Mouse (Mus musculus) MN1 (cell line): ENCODE data around the gene Mtif3.
A peak's percentile ranks its signal among the peaks of the same experiment; 100 is the strongest.

Experiments
- DNase-seq: peaks from one replicate; pipeline ENCODE4 v3.0.0-alpha.2; 2016; ENCODE audit warnings: low spot score

The Mtif3 gene

DNA sequence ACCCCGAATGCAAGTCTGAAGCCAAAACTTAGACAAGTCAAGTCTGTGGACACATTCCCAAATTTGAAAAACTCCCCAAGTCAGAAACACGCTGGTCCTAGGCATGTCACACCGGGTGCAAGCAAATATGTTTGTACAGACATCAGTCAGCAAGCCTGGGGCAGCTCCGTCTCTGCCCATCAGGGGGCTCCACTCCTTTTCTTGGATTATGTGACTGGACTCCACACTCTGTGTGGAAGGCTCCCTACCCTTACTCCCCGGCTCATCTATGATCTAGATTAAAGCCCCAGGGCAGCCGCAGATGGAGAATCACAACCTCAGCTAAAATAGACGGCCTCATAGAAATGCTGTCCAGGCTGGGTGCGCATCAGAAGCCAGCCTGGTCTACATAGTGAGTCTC, 47.3 kb downstream of the Mtif3 start:
- DNase-seq, result no peak

DNA sequence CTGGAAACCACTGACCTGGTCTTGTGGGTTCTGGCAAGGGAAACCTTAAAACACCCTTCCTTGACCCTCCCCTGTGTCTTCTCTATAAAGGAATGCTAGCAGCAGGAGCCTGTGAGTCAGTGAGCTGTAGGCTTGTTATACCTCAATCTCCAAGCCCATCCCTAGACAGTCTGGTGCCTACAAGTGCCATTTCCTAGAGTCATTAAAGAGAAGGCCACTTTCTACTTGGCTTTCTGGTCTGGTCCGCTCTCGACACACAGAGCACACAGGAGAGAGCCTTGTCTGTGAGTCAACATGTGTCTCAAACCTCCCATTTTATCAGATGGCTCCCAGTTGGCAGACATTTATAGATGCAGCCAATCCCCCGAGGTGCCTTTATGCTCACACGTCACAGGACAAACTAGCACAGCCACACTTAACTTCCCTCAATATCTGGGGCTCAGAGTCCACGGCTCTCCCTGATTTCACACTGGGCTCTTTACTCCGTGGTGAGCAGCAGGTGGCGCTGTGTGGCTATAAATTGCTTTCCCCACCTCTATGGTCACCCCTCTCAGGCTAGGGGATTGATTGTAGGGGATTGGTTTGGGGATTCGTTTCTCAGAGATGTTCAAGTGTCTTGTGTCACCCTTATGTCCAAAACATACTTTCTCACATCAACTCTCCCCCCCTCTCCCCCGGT, 49.4 kb downstream of the Mtif3 start:
- DNase-seq, result peak; percentile 60

DNA sequence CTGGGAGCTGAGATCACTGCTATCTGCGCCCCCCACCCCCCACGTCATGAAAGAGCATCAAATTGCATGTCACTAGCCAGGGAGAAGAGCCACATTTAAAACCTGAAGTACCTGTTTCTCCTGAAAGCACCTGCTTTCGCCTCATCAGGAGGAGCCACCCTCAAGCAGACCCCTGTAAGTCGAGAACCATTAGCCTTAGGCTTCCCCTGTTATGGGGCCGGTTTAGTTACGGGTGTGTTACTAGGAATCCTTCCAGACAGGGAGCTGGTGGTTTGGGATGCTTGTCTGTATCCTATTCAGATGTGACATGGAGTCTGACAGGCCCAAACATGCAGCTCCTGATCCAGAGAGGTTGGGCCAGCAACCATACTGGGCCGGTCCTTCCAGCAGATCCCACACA, 50.2 kb downstream of the Mtif3 start:
- no peak for DNase-seq

DNA sequence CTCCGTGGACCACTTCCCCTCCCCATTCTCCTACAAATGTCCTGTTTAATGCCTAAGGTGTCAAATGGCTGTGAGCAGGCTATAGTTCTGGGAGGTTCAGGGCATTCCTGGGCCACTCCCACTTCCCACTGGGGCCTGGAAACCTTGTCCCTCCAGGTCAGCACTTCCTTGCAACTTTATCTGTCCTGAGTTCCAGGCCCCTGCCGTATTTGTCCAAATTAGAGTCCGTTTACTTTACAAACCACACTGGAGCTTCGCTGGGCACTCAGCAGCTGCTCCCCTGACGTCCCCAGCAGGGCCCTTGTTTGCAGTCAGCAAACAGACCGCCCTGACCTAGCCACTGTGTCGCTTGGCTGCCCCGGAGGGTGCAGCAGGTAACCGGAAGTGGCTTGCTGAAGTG, 51.4 kb downstream of the Mtif3 start:
- DNase-seq, result no peak

DNA sequence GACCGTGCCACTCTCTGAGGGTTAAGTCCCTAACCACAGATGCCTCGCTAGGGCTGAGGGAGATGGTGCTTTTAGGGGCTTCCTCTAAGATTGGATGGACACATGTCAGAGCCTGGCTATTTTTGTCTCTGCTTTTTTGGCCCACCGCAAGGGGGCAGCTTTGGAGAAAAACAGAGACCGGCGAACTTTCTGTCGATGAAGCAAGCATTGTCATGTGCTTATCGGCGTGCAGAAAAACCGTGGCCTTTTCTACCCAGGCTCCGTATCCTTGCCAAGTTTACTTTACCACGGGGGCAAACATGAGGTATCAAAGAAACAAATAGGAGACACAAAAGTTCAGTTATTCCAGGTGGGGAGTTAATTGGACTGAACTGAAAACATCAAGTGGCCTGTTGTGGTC, 55.0 kb downstream of the Mtif3 start:
- DNase-seq, result no peak

DNA sequence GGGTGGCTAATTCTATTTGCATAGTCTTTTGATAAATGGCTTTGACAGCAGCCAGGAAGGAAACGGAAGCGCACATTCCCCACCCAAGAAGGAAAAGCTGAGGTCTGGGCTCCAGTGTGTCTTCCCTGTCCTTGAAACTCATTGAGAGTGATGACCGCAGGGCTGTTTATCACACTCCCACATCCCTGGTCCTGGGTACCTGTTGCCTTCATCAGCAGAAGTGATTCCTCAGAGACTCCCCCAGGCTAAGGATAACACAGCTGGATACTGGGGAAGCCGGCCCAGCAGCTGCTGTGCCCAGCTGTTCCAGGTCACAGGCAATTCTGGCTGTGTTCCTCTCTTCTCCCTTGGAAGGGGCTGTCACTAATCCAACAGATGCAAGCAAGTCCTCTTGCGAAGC, 56.1 kb downstream of the Mtif3 start:
- no peak for DNase-seq

DNA sequence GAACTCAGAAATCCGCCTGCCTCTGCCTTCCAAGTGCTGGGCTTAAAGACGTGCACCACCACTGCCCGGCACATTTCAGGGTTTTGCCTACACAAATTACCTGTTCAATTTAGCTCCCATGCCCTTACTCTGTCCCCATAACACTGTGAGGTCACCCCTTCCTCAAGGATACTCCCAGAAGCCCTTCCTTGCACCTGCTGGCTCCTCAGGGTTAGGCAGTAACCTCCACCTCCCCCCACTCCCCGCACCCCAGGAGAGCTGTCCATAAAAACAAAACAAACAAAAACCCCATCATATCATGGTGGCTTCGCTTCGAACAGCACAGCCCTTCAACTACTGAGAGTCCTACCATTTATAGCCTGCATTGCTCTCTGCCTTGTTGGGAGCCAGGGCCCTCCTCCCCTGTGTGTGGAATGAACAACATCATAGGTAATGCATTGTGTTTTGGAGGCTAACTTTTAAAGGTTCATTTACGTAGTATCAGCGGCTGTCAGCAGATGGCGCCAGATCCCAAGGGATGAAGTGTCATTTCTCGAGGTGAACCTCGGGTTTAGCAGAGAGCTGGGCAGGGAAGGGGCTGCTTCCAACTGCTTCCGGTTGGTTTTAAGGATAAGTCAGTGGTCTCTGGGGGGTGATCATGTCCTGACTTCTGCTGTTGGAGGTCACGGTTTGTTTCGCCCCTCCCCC, 58.0 kb downstream of the Mtif3 start:
- peak; percentile 88 for DNase-seq

DNA sequence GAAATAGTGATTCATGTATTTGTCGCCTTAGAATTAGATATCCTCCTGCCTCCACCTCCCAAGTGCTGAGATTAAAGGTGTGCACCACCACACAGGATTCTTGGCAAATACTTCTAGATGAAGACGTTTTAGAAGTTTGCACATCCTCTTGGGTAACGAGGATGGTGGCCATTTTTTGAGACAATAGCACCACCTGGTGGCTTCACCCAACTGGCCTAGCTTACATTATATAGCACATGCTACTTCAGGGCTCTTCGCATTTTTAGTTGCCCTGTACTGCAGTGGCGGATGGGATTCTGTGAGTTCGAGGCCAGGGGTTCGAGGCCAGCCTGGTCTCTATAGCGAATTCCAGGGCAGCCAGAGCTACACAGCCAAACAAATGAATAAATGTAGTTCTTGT, 59.2 kb downstream of the Mtif3 start:
- peak; percentile 86 for DNase-seq
